Mouse (Mus musculus) lung, postnatal 4 days (tissue): ENCODE data around the gene Panx3.
A peak's percentile ranks its signal among the peaks of the same experiment; 100 is the strongest.

Experiments used
- DNase-seq, 2 experiments: peaks; one replicate each; pipeline ENCODE4 v3.0.0; 2021

Gene Panx3

GRCm38 (mm10) chr9:37629941-37630340, 39.1 kb downstream of the Panx3 start:
- no peak for DNase-seq

- no peak for DNase-seq
These were observed 40.5 kb downstream of the Panx3 start for GRCm38 (mm10) chr9:37628581-37628980.

GRCm38 (mm10) chr9:37627263-37627662, 41.8 kb downstream of the Panx3 start:
- DNase-seq: no peak

GRCm38 (mm10) chr9:37626103-37626567, 42.9 kb downstream of the Panx3 start:
- DNase-seq: peak; percentile 9 to 28

GRCm38 (mm10) chr9:37625641-37626040, 43.4 kb downstream of the Panx3 start:
- peak in 1 of 2 experiments; percentile 23 for DNase-seq

- DNase-seq: no peak
These were observed 43.9 kb downstream of the Panx3 start for GRCm38 (mm10) chr9:37625129-37625528.

- no peak for DNase-seq
These were observed 44.5 kb downstream of the Panx3 start for GRCm38 (mm10) chr9:37624502-37624901.

GRCm38 (mm10) chr9:37623981-37624380, 45.1 kb downstream of the Panx3 start:
- no peak for DNase-seq

GRCm38 (mm10) chr9:37621290-37621689, 47.7 kb downstream of the Panx3 start:
- no peak for DNase-seq

- peak in 1 of 2 experiments; percentile 35 for DNase-seq
These were observed 52.3 kb downstream of the Panx3 start for GRCm38 (mm10) chr9:37616770-37617169.

GRCm38 (mm10) chr9:37615220-37615619, 53.8 kb downstream of the Panx3 start:
- no peak for DNase-seq

- DNase-seq: no peak
These were observed 54.7 kb downstream of the Panx3 start for GRCm38 (mm10) chr9:37614316-37614715.

GRCm38 (mm10) chr9:37613911-37614280, 55.1 kb downstream of the Panx3 start:
- no peak for DNase-seq

- peak; percentile 92 to 93 for DNase-seq
These were observed 55.7 kb downstream of the Panx3 start, which contains the start of gene Spa17 for GRCm38 (mm10) chr9:37613182-37613910. TSS of gene Spa17 (minus strand) at chr9:37613722.
